Mouse (Mus musculus): Measurements from ENCODE around the gene Itpk1. TPM values are rescaled to one million over a fixed set of nuclear protein-coding genes. Genes with fewer than 3 reads are reported as not detected.

Itpk1 gene
- polyA plus RNA-seq, 1 experiment: 64.9 TPM

GRCm38 (mm10) chr12:102674556-102674955, 30.2 kb downstream of the Itpk1 start:
- no peak for TF ChIP-seq CTCF (IDR thresholded peaks at IDR 0.05; ENCODE audit: borderline replicate concordance, insufficient read depth, low read depth, low read length)
- TF ChIP-seq POLR2A (IDR thresholded peaks at IDR 0.05; ENCODE audit: borderline replicate concordance, insufficient read depth, low read length): no peak

DNA sequence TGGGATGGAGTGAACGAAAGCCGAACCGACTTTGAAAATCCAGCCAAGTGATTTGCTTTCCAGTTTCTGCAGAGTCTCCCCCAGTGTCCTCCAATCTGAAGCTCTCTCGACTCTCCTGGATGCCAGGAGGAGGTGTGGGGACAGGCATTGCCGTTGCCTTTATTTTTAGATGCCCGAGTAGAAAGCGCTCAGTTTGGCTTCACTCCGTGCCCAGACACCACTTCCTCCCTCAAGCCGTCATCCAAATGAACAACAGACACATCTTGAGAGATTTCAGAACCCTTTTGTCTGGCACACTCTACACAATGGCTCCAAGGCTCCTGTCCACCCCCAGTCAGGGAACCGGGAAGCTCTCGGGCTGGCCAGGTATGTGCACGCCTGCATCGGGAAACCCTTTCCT, 30.6 kb downstream of the Itpk1 start:
- TF ChIP-seq POLR2A (IDR thresholded peaks at IDR 0.05; ENCODE audit: borderline replicate concordance, insufficient read depth, low read length): no peak
- TF ChIP-seq CTCF (IDR thresholded peaks at IDR 0.05; ENCODE audit: borderline replicate concordance, insufficient read depth, low read depth, low read length): no peak
- H3K27ac ChIP-seq (ENCODE audit: insufficient read depth, low read length): no peak overlapping the region
- no peak for DNase-seq
- H3K4me3 ChIP-seq (replicated peaks; ENCODE audit: insufficient read depth, low read depth, low read length): no peak overlapping the region
- WGBS: 30% methylated on average over 13 of the region's 13 CpGs
- no peaks in the 10 kb centered on the region for H3K27me3 ChIP-seq (ENCODE audit: control insufficient read depth, insufficient read depth, low read length)
- H3K4me1 ChIP-seq (ENCODE audit: control insufficient read depth, insufficient read depth, low read length): peaks cover 54% of the 10 kb centered on the region

More at GRCm38 (mm10) chr12:102674556-102674955, 30.2 kb downstream of the Itpk1 start:
- Histone ChIP-seq H3K27me3 (ENCODE audit: control insufficient read depth, insufficient read depth, low read length) (no peaks in the 10 kb centered on the region), H3K27ac (ENCODE audit: insufficient read depth, low read length) (no peak overlapping the region), H3K4me3 (replicated peaks; ENCODE audit: insufficient read depth, low read depth, low read length) (no peak overlapping the region), H3K4me1 (ENCODE audit: control insufficient read depth, insufficient read depth, low read length) (peaks cover 57% of the 10 kb centered on the region)
- DNase-seq: no peak
- 83% methylated on average over 10 of the region's 10 CpGs for WGBS

- Histone ChIP-seq H3K4me3 (replicated peaks; ENCODE audit: insufficient read depth, low read depth, low read length) (no peak overlapping the region), H3K27ac (ENCODE audit: insufficient read depth, low read length) (no peak overlapping the region), H3K27me3 (ENCODE audit: control insufficient read depth, insufficient read depth, low read length) (no peaks in the 10 kb centered on the region), H3K4me1 (ENCODE audit: control insufficient read depth, insufficient read depth, low read length) (peaks cover 47% of the 10 kb centered on the region)
- WGBS: 56% methylated on average over 20 of the region's 20 CpGs
- TF ChIP-seq POLR2A (IDR thresholded peaks at IDR 0.05; ENCODE audit: borderline replicate concordance, insufficient read depth, low read length) (no peak), CTCF (IDR thresholded peaks at IDR 0.05; ENCODE audit: borderline replicate concordance, insufficient read depth, low read depth, low read length) (no peak)
- peak; percentile 67 to 82 for DNase-seq
These were observed 31.6 kb downstream of the Itpk1 start for GRCm38 (mm10) chr12:102672857-102673839.

DNA sequence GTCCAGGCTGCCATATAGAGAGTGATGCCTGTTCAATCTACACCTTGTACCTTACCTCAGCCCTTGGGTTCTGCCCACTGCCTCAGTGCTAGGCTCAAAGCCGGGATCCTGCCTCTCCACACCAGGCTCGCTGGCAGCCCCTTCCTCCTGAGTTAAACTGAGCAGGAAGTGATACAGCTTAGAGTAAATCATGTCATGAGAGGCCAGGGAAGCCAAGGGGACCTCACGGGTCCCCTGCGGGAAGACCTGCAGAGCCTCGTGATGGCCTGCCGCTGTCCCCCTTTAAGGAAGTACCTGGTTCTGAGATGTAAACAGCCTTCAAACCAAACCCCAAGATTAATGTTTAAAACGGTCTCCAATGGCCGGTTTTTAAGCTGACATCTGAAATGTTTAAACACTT, 32.6 kb downstream of the Itpk1 start:
- no peak for TF ChIP-seq CTCF (IDR thresholded peaks at IDR 0.05; ENCODE audit: borderline replicate concordance, insufficient read depth, low read depth, low read length)
- TF ChIP-seq POLR2A (IDR thresholded peaks at IDR 0.05; ENCODE audit: borderline replicate concordance, insufficient read depth, low read length): no peak
- H3K4me3 ChIP-seq (replicated peaks; ENCODE audit: insufficient read depth, low read depth, low read length): no peak overlapping the region
- no peak overlapping the region for H3K27ac ChIP-seq (ENCODE audit: insufficient read depth, low read length)
- peaks cover 46% of the 10 kb centered on the region for H3K4me1 ChIP-seq (ENCODE audit: control insufficient read depth, insufficient read depth, low read length)
- no peak for DNase-seq
- H3K27me3 ChIP-seq (ENCODE audit: control insufficient read depth, insufficient read depth, low read length): no peaks in the 10 kb centered on the region
- WGBS: 90% methylated on average over 8 of the region's 8 CpGs

DNA sequence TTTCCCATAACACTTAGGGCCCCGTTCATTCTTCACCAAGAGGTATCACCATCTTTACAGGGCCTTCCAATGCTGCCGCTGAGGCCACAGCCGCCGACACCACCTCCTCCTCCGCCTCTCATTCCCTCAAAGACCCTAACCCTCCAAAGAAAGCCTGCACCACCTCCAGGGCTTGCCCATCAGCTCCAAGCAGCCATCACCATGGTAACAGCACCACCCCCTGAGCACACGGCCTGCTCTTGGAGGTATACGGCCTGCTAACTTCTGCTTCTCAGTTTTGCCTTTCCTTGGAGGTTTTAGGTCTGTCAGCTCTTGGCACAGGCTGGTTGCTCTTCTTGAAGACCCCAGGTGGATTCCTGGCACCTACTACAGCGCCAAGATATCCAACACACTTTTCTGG, 33.9 kb downstream of the Itpk1 start:
- Histone ChIP-seq H3K27ac (ENCODE audit: insufficient read depth, low read length) (no peak overlapping the region), H3K4me1 (ENCODE audit: control insufficient read depth, insufficient read depth, low read length) (peaks cover 40% of the 10 kb centered on the region), H3K27me3 (ENCODE audit: control insufficient read depth, insufficient read depth, low read length) (no peaks in the 10 kb centered on the region), H3K4me3 (replicated peaks; ENCODE audit: insufficient read depth, low read depth, low read length) (no peak overlapping the region)
- 74% methylated on average over 8 of the region's 8 CpGs for WGBS
- TF ChIP-seq CTCF (IDR thresholded peaks at IDR 0.05; ENCODE audit: borderline replicate concordance, insufficient read depth, low read depth, low read length) (no peak), POLR2A (IDR thresholded peaks at IDR 0.05; ENCODE audit: borderline replicate concordance, insufficient read depth, low read length) (no peak)
- no peak for DNase-seq

- Histone ChIP-seq H3K27ac (ENCODE audit: insufficient read depth, low read length) (no peak overlapping the region), H3K4me1 (ENCODE audit: control insufficient read depth, insufficient read depth, low read length) (peaks cover 41% of the 10 kb centered on the region), H3K4me3 (replicated peaks; ENCODE audit: insufficient read depth, low read depth, low read length) (no peak overlapping the region), H3K27me3 (ENCODE audit: control insufficient read depth, insufficient read depth, low read length) (no peaks in the 10 kb centered on the region)
- WGBS: 82% methylated on average over 10 of the region's 10 CpGs
- no peak for DNase-seq
- TF ChIP-seq POLR2A (IDR thresholded peaks at IDR 0.05; ENCODE audit: borderline replicate concordance, insufficient read depth, low read length): no peak
- no peak for TF ChIP-seq CTCF (IDR thresholded peaks at IDR 0.05; ENCODE audit: borderline replicate concordance, insufficient read depth, low read depth, low read length)
These were observed 39.1 kb downstream of the Itpk1 start for GRCm38 (mm10) chr12:102665465-102666202.

DNA sequence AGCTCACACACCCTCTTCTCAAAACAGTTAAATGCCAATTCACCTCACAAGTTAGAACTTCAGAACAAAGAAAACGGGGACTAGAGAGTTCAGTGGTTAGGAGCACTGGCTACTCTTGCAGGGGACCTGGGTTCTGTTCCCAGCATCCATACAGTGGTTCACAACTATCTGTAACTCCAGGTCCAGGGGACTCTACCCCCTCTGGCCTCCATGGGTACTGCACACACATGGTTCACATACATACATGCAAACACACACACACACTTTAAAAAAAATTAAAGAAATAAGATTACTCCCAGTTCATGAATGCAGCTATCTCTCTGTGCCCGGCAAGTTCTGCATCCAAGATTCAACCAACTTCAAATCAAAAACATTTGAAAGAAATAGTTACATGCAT, 40.7 kb downstream of the Itpk1 start:
- 97% methylated on average over 2 of the region's 2 CpGs for WGBS
- Histone ChIP-seq H3K4me1 (ENCODE audit: control insufficient read depth, insufficient read depth, low read length) (peaks cover 48% of the 10 kb centered on the region), H3K27me3 (ENCODE audit: control insufficient read depth, insufficient read depth, low read length) (no peaks in the 10 kb centered on the region), H3K27ac (ENCODE audit: insufficient read depth, low read length) (peak overlapping the region; percentile 34; the same call in 1 of the 2 replicates), H3K4me3 (replicated peaks; ENCODE audit: insufficient read depth, low read depth, low read length) (no peak overlapping the region)
- TF ChIP-seq CTCF (IDR thresholded peaks at IDR 0.05; ENCODE audit: borderline replicate concordance, insufficient read depth, low read depth, low read length): no peak
- no peak for TF ChIP-seq POLR2A (IDR thresholded peaks at IDR 0.05; ENCODE audit: borderline replicate concordance, insufficient read depth, low read length)
- DNase-seq: no peak

Data from cerebellum, adult 2 months (tissue).